Mouse (Mus musculus): Measurements from ENCODE around the gene Chid1. TPM values are rescaled to one million over a fixed set of nuclear protein-coding genes. Genes with fewer than 3 reads are reported as not detected.

The Chid1 gene
- polyA plus RNA-seq, 1 experiment from 2014 or later, result 69.8 TPM

DNA sequence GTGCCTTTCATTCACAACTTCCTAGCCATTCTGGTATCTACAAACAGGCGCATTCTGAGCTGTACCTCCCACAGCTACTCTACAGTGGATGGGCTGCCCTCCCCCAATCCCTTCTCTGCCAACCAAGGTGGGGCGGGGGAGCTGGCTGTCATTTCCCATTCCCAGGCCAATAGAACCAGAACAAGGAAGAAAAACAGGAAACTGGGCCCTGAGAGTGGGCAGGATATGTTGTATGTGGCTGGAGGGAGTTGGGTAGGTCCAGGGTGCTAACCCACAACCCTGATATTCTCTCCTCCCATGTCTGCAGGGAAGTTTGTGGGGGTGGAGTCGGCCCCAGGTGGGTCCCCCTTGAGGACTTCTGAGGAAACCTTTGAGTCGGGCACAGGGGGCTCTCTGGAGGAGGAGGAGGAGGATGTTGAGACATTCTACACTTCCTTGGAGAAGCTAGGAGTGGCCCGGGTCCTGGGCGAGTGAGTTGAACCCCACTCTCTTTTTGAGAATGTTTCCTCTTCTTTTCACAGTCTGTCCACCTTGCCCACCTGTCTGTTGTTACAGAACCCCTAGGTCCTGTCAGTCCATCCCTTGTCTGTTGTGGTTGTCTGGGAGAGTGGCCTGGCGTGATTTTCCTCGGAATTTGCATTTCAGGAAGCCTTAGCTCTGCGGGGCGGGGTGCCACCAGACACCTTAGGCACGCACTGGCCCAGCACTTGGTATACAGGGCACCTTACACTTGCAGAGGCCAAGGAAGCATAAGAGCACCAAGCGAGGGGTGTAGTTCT, 75.6 kb downstream of the Chid1 start:
- WGBS, result 42% methylated on average over 12 of the region's 12 CpGs
- Histone ChIP-seq H3K4me3 (ENCODE audit: low read length) (peak overlapping the region; percentile 11), H3K9me3 (ENCODE audit: control insufficient read depth, low read length) (no peaks in the 10 kb centered on the region), H3K9ac (ENCODE audit: low read depth, low read length) (0 out of 2 replicates have a peak overlapping the region, but pooled peaks have one; percentile 15), H3K4me1 (ENCODE audit: control insufficient read depth, insufficient read depth, low read length) (peaks cover 36% of the 10 kb centered on the region), H3K4me2 (ENCODE audit: low read depth, low read length) (peak overlapping the region; percentile 26; the same call in 1 of the 2 replicates), H3K36me3 (ENCODE audit: control insufficient read depth, insufficient read depth, low read length) (peaks cover 4% of the 10 kb centered on the region; the same call in 1 of the 2 replicates), H3K27me3 (replicated peaks; ENCODE audit: control insufficient read depth, insufficient read depth, low read length) (peaks cover 25% of the 10 kb centered on the region), H3K27ac (ENCODE audit: low read length) (no peak overlapping the region)
- no peak for ATAC-seq

- Histone ChIP-seq H3K4me2 (ENCODE audit: low read depth, low read length) (peak overlapping the region; percentile 94), H3K36me3 (ENCODE audit: control insufficient read depth, insufficient read depth, low read length) (peaks cover 4% of the 10 kb centered on the region; the same call in 1 of the 2 replicates), H3K4me1 (ENCODE audit: control insufficient read depth, insufficient read depth, low read length) (peaks cover 33% of the 10 kb centered on the region), H3K27me3 (replicated peaks; ENCODE audit: control insufficient read depth, insufficient read depth, low read length) (peaks cover 25% of the 10 kb centered on the region), H3K9ac (ENCODE audit: low read depth, low read length) (peak overlapping the region; percentile 77), H3K27ac (ENCODE audit: low read length) (peak overlapping the region; percentile 9; the same call in 1 of the 2 replicates), H3K9me3 (ENCODE audit: control insufficient read depth, low read length) (no peaks in the 10 kb centered on the region), H3K4me3 (ENCODE audit: low read length) (peak overlapping the region; percentile 60)
- 19% methylated on average over 5 of the region's 5 CpGs for WGBS
- peak; percentile 2; the same call in 1 of the 2 replicates for ATAC-seq
Observed at GRCm38 (mm10) chr7:141462333-141462821, 77.3 kb downstream of the Chid1 start.

DNA sequence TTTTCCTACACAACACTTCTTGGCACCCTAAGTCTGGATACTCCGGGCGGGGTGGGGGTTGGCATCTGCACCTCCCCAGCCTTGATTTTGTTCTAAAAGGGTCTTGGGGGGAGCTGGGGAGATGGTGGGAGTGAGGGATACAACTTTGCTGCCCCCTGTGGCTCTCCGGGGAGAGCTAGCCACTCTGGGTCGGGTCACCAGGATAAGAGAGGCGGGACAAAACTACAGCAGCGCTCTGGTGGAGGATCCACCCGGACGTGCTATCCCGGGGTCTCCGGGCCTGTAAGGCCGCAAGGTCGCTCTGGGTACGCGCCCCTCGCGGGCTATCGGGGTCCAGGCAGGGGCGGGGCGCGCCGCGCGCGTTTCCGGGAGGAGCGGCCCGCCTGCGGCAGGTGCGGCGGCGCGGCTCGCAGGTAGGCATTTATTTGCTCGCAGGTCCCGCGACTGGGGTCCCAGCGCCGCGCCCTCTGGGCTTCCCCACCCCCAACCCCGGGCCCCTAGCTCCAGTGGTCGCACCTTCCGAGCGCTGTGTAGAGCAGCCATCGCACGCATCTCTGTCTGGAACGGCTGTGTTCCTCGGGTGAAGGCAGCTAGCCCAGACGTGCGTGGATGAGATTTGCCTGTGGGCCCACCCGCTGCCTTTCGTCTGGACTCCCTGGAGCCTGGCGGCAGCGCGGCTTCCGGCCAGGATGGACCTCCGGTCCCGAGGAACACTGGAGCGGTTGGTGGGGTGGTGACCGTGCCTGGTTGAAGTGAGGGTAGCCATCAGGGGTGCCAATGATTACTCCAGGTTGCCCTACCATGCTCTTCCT, 77.9 kb downstream of the Chid1 start:
- Histone ChIP-seq H3K9me3 (ENCODE audit: control insufficient read depth, low read length) (no peaks in the 10 kb centered on the region), H3K4me1 (ENCODE audit: control insufficient read depth, insufficient read depth, low read length) (peaks cover 28% of the 10 kb centered on the region), H3K4me3 (ENCODE audit: low read length) (peak overlapping the region; percentile 60), H3K27ac (ENCODE audit: low read length) (peak overlapping the region; percentile 9), H3K9ac (ENCODE audit: low read depth, low read length) (peak overlapping the region; percentile 77), H3K36me3 (ENCODE audit: control insufficient read depth, insufficient read depth, low read length) (peaks cover 4% of the 10 kb centered on the region; the same call in 1 of the 2 replicates), H3K27me3 (replicated peaks; ENCODE audit: control insufficient read depth, insufficient read depth, low read length) (peaks cover 25% of the 10 kb centered on the region), H3K4me2 (ENCODE audit: low read depth, low read length) (peak overlapping the region; percentile 94)
- 0 out of 2 replicates have a peak, but pooled peaks have one; percentile 9 for ATAC-seq
- 3% methylated on average over 59 of the region's 59 CpGs for WGBS

GRCm38 (mm10) chr7:141460391-141461113, 79.1 kb downstream of the Chid1 start, which contains the start of gene Cracr2b:
TSS of gene Cracr2b (plus strand) at chr7:141461094.
- Histone ChIP-seq H3K4me3 (ENCODE audit: low read length) (peak within 1 kb of the TSS; percentile 60), H3K27ac (ENCODE audit: low read length) (peak within 1 kb of the TSS; percentile 32), H3K9me3 (ENCODE audit: control insufficient read depth, low read length) (no peaks in the 10 kb centered on the region), H3K9ac (ENCODE audit: low read depth, low read length) (peak within 1 kb of the TSS; percentile 77), H3K27me3 (replicated peaks; ENCODE audit: control insufficient read depth, insufficient read depth, low read length) (peaks cover 25% of the 10 kb centered on the region), H3K4me1 (ENCODE audit: control insufficient read depth, insufficient read depth, low read length) (peaks cover 33% of the 10 kb centered on the region), H3K36me3 (ENCODE audit: control insufficient read depth, insufficient read depth, low read length) (peaks cover 4% of the 10 kb centered on the region; the same call in 1 of the 2 replicates), H3K4me2 (ENCODE audit: low read depth, low read length) (peak within 1 kb of the TSS; percentile 94)
- 57% methylated on average over 15 of the region's 15 CpGs for WGBS
- no peak for ATAC-seq

DNA sequence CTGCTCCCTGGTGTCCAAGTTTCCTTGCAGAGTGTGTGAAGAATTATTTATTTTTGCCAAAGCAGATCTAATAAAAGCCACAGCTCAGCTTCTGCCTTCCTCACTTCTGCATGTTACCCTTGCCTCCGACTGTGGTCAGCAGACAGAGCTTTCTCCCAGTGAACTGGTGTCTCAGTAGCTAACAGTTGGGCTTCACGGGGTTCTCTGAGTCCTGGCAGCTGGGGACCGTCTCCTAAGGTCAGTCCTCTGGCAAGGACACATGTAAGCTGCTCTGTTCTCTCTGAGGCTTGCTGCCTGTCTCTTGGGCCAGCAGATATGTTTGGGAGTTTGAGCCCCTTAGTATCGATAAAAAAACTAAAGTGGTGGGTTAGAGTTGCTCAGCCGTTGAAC, 79.7 kb downstream of the Chid1 start:
- peaks cover 21% of the 10 kb centered on the region for H3K27me3 ChIP-seq (replicated peaks; ENCODE audit: control insufficient read depth, insufficient read depth, low read length)
- H3K4me2 ChIP-seq (ENCODE audit: low read depth, low read length), result no peak overlapping the region
- 55% methylated on average over 5 of the region's 5 CpGs for WGBS
- H3K9ac ChIP-seq (ENCODE audit: low read depth, low read length), result no peak overlapping the region
- H3K4me1 ChIP-seq (ENCODE audit: control insufficient read depth, insufficient read depth, low read length), result peaks cover 33% of the 10 kb centered on the region
- no peaks in the 10 kb centered on the region for H3K9me3 ChIP-seq (ENCODE audit: control insufficient read depth, low read length)
- ATAC-seq, result no peak
- peaks cover 4% of the 10 kb centered on the region; the same call in 1 of the 2 replicates for H3K36me3 ChIP-seq (ENCODE audit: control insufficient read depth, insufficient read depth, low read length)
- H3K27ac ChIP-seq (ENCODE audit: low read length), result peak overlapping the region; percentile 32
- H3K4me3 ChIP-seq (ENCODE audit: low read length), result no peak overlapping the region

- Histone ChIP-seq H3K27me3 (replicated peaks; ENCODE audit: control insufficient read depth, insufficient read depth, low read length) (peaks cover 17% of the 10 kb centered on the region), H3K4me2 (ENCODE audit: low read depth, low read length) (no peak overlapping the region), H3K4me1 (ENCODE audit: control insufficient read depth, insufficient read depth, low read length) (peaks cover 36% of the 10 kb centered on the region), H3K27ac (ENCODE audit: low read length) (peak overlapping the region; percentile 32; the same call in 1 of the 2 replicates), H3K4me3 (ENCODE audit: low read length) (no peak overlapping the region), H3K36me3 (ENCODE audit: control insufficient read depth, insufficient read depth, low read length) (peaks cover 4% of the 10 kb centered on the region; the same call in 1 of the 2 replicates), H3K9me3 (ENCODE audit: control insufficient read depth, low read length) (no peaks in the 10 kb centered on the region), H3K9ac (ENCODE audit: low read depth, low read length) (no peak overlapping the region)
- WGBS, result 89% methylated on average over 17 of the region's 17 CpGs
- no peak for ATAC-seq
Observed at GRCm38 (mm10) chr7:141459301-141459711, 80.4 kb downstream of the Chid1 start.

DNA sequence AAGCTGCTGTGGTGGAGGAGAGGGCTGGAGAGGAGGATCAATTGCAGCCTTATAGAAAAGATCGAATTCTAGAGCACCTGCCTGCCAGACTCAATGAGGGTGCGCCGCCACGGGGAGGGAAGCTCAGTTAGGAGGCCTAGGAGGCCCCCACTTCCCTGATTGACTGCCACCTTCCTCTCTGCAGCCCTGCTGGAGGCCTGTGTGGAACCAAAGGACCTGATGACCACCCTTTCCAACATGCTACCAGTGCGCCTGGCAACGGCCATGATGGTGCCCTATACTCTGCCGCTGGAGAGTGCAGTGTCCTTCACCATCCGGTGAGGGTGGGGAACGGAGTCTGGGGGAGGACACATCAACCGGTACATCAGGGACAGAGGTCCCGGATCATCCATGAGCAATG, 81.0 kb downstream of the Chid1 start:
- 93% methylated on average over 11 of the region's 11 CpGs for WGBS
- Histone ChIP-seq H3K27me3 (replicated peaks; ENCODE audit: control insufficient read depth, insufficient read depth, low read length) (peaks cover 12% of the 10 kb centered on the region), H3K9me3 (ENCODE audit: control insufficient read depth, low read length) (no peaks in the 10 kb centered on the region), H3K9ac (ENCODE audit: low read depth, low read length) (no peak overlapping the region), H3K4me1 (ENCODE audit: control insufficient read depth, insufficient read depth, low read length) (peaks cover 36% of the 10 kb centered on the region), H3K36me3 (ENCODE audit: control insufficient read depth, insufficient read depth, low read length) (peaks cover 4% of the 10 kb centered on the region; the same call in 1 of the 2 replicates), H3K4me2 (ENCODE audit: low read depth, low read length) (no peak overlapping the region), H3K27ac (ENCODE audit: low read length) (no peak overlapping the region), H3K4me3 (ENCODE audit: low read length) (no peak overlapping the region)
- no peak for ATAC-seq

GRCm38 (mm10) chr7:141457986-141458660, 81.5 kb downstream of the Chid1 start:
- Histone ChIP-seq H3K4me1 (ENCODE audit: control insufficient read depth, insufficient read depth, low read length) (peaks cover 36% of the 10 kb centered on the region), H3K27me3 (replicated peaks; ENCODE audit: control insufficient read depth, insufficient read depth, low read length) (peaks cover 8% of the 10 kb centered on the region), H3K9me3 (ENCODE audit: control insufficient read depth, low read length) (no peaks in the 10 kb centered on the region), H3K9ac (ENCODE audit: low read depth, low read length) (no peak overlapping the region), H3K36me3 (ENCODE audit: control insufficient read depth, insufficient read depth, low read length) (peaks cover 4% of the 10 kb centered on the region; the same call in 1 of the 2 replicates), H3K27ac (ENCODE audit: low read length) (no peak overlapping the region), H3K4me2 (ENCODE audit: low read depth, low read length) (no peak overlapping the region), H3K4me3 (ENCODE audit: low read length) (no peak overlapping the region)
- WGBS, result 71% methylated on average over 15 of the region's 15 CpGs
- no peak for ATAC-seq
